Mouse (Mus musculus): Measurements from ENCODE around the gene Asxl2. TPM values are rescaled to one million over a fixed set of nuclear protein-coding genes. Genes with fewer than 3 reads are reported as not detected.

Gene Asxl2
- polyA plus RNA-seq, 1 experiment: 10.9 TPM

DNA sequence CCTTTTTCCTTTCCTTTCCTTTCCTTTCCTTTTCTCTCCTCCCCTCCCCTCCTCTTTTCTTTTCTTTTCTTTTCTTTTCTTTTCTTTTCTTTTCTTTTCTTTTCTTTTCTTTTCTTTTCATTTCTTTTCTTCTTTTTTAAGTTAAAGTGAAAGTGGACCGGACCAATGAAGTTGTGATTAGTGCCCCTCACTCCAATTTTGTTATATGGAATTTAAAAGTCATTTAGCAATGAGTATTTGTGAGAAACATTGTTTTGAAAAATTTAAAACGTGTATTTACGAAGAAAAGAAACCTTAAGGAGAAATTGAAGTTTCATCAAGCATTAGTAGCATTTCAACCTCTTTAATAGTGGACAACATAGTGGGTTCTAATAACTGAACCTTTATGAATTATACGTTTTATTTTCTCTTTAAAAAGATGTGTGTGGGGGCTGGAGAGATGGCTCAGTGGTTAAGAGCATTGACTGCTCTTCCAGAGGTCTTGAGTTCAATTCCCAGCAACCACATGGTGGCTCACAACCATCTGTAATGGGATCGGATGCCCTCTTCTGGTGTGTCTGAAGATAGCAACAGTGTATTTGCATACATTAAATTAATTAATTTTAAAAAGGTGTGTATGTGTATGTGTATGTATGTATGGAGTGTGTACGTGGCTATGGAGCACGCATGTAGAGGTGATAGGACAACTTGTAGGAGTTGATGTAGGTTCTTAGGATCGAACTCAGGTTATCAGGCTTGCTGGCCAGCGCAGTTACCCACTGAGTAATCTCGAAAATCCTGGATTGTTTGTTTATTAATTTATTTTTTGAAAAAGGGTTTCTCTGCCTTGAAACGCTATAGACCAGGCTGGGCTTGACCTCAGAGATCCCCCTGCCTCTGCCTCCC is 1.5 kb downstream of the Asxl2 start:
- peak overlapping the region; percentile 98 for H3K4me3 ChIP-seq (ENCODE audit: control insufficient read depth, low read depth, low read length)
- no peaks in the 10 kb centered on the region; the same call in none of the 2 replicates for H3K4me1 ChIP-seq (ENCODE audit: control insufficient read depth, insufficient read depth, low read length)
- H3K36me3 ChIP-seq (ENCODE audit: control insufficient read depth, insufficient read depth, low read length): no peaks in the 10 kb centered on the region
- peak overlapping the region; percentile 100 for H3K27ac ChIP-seq (ENCODE audit: control insufficient read depth, insufficient read depth, low read depth, low read length)
- no peak for TF ChIP-seq POLR2A (IDR thresholded peaks at IDR 0.05; ENCODE audit: control insufficient read depth, low read depth, low read length)
- no peak for TF ChIP-seq CTCF (IDR thresholded peaks at IDR 0.05; ENCODE audit: control insufficient read depth, insufficient read depth, insufficient replicate concordance, low read depth, low read length)
- H3K27me3 ChIP-seq (ENCODE audit: control insufficient read depth, insufficient read depth, low read length): no peaks in the 10 kb centered on the region

GRCm38 (mm10) chr12:3429681-3430442 is 3.2 kb downstream of the Asxl2 start:
- no peak overlapping the region for H3K4me3 ChIP-seq (ENCODE audit: control insufficient read depth, low read depth, low read length)
- no peaks in the 10 kb centered on the region for H3K36me3 ChIP-seq (ENCODE audit: control insufficient read depth, insufficient read depth, low read length)
- H3K27me3 ChIP-seq (ENCODE audit: control insufficient read depth, insufficient read depth, low read length): no peaks in the 10 kb centered on the region
- no peak for TF ChIP-seq POLR2A (IDR thresholded peaks at IDR 0.05; ENCODE audit: control insufficient read depth, low read depth, low read length)
- TF ChIP-seq CTCF (IDR thresholded peaks at IDR 0.05; ENCODE audit: control insufficient read depth, insufficient read depth, insufficient replicate concordance, low read depth, low read length): no peak
- H3K27ac ChIP-seq (ENCODE audit: control insufficient read depth, insufficient read depth, low read depth, low read length): no peak overlapping the region
- H3K4me1 ChIP-seq (ENCODE audit: control insufficient read depth, insufficient read depth, low read length): no peaks in the 10 kb centered on the region; the same call in none of the 2 replicates

DNA sequence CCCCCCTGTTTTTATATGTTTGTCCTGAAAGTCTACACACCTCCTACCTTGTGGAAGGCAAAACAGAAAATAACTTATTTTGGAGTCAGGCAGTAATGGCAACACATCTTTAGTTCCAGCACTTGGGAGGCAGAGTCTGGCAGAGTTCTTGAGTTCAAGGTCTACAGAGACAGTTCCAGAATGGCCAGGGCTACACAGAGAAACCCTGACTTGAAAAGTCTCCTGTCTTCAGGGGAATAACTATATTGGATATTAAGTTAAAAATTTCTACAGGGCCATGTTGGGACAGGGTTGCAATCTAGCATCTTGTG is 3.7 kb downstream of the Asxl2 start:
- H3K4me1 ChIP-seq (ENCODE audit: control insufficient read depth, insufficient read depth, low read length): no peaks in the 10 kb centered on the region; the same call in none of the 2 replicates

DNA sequence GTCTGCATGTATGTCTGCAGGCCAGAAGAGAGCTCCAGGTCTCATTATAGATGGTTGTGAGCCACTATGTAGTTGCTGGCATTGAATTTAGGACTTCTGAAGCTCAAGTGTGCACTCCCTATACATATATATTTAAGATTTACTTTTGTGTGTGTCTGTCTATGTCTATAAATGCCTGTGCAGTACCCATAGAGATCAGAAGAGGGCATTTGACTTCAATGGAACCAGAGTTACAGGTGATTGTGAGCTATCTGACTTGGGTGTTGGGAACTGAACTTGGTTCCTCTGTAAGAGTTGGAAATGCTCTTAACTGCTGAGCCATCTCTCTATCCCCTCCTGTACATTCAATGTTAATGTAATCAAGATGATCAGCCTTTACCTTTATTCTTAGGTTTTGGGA is 4.3 kb downstream of the Asxl2 start:
- TF ChIP-seq CTCF (IDR thresholded peaks at IDR 0.05; ENCODE audit: control insufficient read depth, insufficient read depth, insufficient replicate concordance, low read depth, low read length): no peak
- no peak for TF ChIP-seq POLR2A (IDR thresholded peaks at IDR 0.05; ENCODE audit: control insufficient read depth, low read depth, low read length)
- H3K4me3 ChIP-seq (ENCODE audit: control insufficient read depth, low read depth, low read length): no peak overlapping the region
- no peaks in the 10 kb centered on the region; the same call in none of the 2 replicates for H3K4me1 ChIP-seq (ENCODE audit: control insufficient read depth, insufficient read depth, low read length)
- no peak overlapping the region for H3K27ac ChIP-seq (ENCODE audit: control insufficient read depth, insufficient read depth, low read depth, low read length)
- no peaks in the 10 kb centered on the region for H3K27me3 ChIP-seq (ENCODE audit: control insufficient read depth, insufficient read depth, low read length)
- H3K36me3 ChIP-seq (ENCODE audit: control insufficient read depth, insufficient read depth, low read length): no peaks in the 10 kb centered on the region

More for the DNA sequence above, 3.7 kb downstream of the Asxl2 start:
- H3K27ac ChIP-seq (ENCODE audit: control insufficient read depth, insufficient read depth, low read depth, low read length): no peak overlapping the region
- no peaks in the 10 kb centered on the region for H3K27me3 ChIP-seq (ENCODE audit: control insufficient read depth, insufficient read depth, low read length)
- H3K4me3 ChIP-seq (ENCODE audit: control insufficient read depth, low read depth, low read length): no peak overlapping the region
- no peaks in the 10 kb centered on the region for H3K36me3 ChIP-seq (ENCODE audit: control insufficient read depth, insufficient read depth, low read length)
- TF ChIP-seq CTCF (IDR thresholded peaks at IDR 0.05; ENCODE audit: control insufficient read depth, insufficient read depth, insufficient replicate concordance, low read depth, low read length) (no peak), POLR2A (IDR thresholded peaks at IDR 0.05; ENCODE audit: control insufficient read depth, low read depth, low read length) (no peak)

DNA sequence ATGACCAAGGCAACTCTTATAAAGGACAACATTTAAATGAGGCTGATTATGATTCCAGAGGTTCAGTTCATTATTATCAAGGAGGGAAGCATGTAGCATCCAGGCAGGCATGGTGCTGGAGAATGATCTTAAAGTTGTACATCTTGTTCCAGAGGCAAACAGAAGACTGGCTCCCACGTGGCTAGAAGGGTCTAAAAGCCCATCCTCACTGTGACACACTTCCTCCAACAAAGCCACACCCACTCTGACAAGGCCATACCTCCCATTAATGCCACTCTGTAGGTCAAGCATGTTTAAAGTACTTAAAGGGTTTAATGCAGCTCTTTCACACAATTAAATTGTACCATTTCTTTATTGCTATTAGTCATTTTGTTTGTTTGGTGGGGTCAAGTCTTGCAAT is 7.1 kb downstream of the Asxl2 start:
- Histone ChIP-seq H3K27ac (ENCODE audit: control insufficient read depth, insufficient read depth, low read depth, low read length) (no peak overlapping the region; the same call in 1 of the 2 replicates), H3K4me1 (ENCODE audit: control insufficient read depth, insufficient read depth, low read length) (peaks cover 3% of the 10 kb centered on the region), H3K4me3 (ENCODE audit: control insufficient read depth, low read depth, low read length) (no peak overlapping the region), H3K27me3 (ENCODE audit: control insufficient read depth, insufficient read depth, low read length) (no peaks in the 10 kb centered on the region), H3K36me3 (ENCODE audit: control insufficient read depth, insufficient read depth, low read length) (no peaks in the 10 kb centered on the region)
- no peak for TF ChIP-seq POLR2A (IDR thresholded peaks at IDR 0.05; ENCODE audit: control insufficient read depth, low read depth, low read length)
- no peak for TF ChIP-seq CTCF (IDR thresholded peaks at IDR 0.05; ENCODE audit: control insufficient read depth, insufficient read depth, insufficient replicate concordance, low read depth, low read length)

DNA sequence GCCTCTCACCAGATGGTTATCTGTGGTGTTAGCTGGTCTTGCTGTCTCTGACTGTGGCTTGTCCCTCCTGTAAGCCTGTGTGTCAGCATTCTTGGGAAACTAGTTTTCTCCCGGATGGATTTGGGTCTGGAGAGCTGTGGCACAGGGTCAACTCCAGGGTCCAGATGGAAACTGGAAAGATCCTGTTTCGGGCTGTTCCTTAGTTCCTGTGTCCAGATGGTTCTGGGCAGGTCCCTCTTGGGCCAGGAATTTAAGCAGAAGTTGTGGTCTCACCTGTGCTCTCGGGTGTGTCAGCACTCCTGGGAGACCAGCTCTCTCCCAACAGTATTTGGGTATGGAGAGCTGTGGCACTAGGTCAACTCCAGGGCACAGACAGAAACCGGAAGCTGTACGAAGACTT is 9.8 kb downstream of the Asxl2 start:
- TF ChIP-seq POLR2A (IDR thresholded peaks at IDR 0.05; ENCODE audit: control insufficient read depth, low read depth, low read length) (no peak), CTCF (IDR thresholded peaks at IDR 0.05; ENCODE audit: control insufficient read depth, insufficient read depth, insufficient replicate concordance, low read depth, low read length) (no peak)
- Histone ChIP-seq H3K36me3 (ENCODE audit: control insufficient read depth, insufficient read depth, low read length) (no peaks in the 10 kb centered on the region), H3K27ac (ENCODE audit: control insufficient read depth, insufficient read depth, low read depth, low read length) (no peak overlapping the region), H3K4me3 (ENCODE audit: control insufficient read depth, low read depth, low read length) (no peak overlapping the region), H3K27me3 (ENCODE audit: control insufficient read depth, insufficient read depth, low read length) (no peaks in the 10 kb centered on the region), H3K4me1 (ENCODE audit: control insufficient read depth, insufficient read depth, low read length) (peaks cover 3% of the 10 kb centered on the region)

- Histone ChIP-seq H3K36me3 (ENCODE audit: control insufficient read depth, insufficient read depth, low read length) (no peaks in the 10 kb centered on the region), H3K27ac (ENCODE audit: control insufficient read depth, insufficient read depth, low read depth, low read length) (no peak overlapping the region), H3K27me3 (ENCODE audit: control insufficient read depth, insufficient read depth, low read length) (no peaks in the 10 kb centered on the region), H3K4me1 (ENCODE audit: control insufficient read depth, insufficient read depth, low read length) (peaks cover 3% of the 10 kb centered on the region; the same call in 1 of the 2 replicates), H3K4me3 (ENCODE audit: control insufficient read depth, low read depth, low read length) (no peak overlapping the region)
- TF ChIP-seq POLR2A (IDR thresholded peaks at IDR 0.05; ENCODE audit: control insufficient read depth, low read depth, low read length): no peak
Measured at GRCm38 (mm10) chr12:3437815-3438214, 11.2 kb downstream of the Asxl2 start.

Data from testis, adult 2 months (tissue).